Mouse (Mus musculus) midbrain, embryonic 16.5 days (tissue): ENCODE results near the gene Tmem214. TPM values are rescaled to one million over a fixed set of nuclear protein-coding genes. Genes with fewer than 3 reads are reported as not detected.

ENCODE experiments used
- ATAC-seq: fragments of 200-750 bp; cut with Nextera tagmentation; 2 replicates; pipeline ENCODE4 v1.8.0; 2017; ENCODE audit warnings: moderate TSS enrichment
- H3K27ac ChIP-seq: fragments of 300-500 bp; sonication (generic); 2 replicates; pipeline ENCODE4 v1.5.1; 2014; ENCODE audit warnings: mild to moderate bottlenecking, low read length, mixed read lengths
- H3K27me3 ChIP-seq: fragments of 300-500 bp; sonication (generic); 2 replicates; pipeline ENCODE4 v1.6.1; 2014; ENCODE audit warnings: low read depth, low read length, mixed read lengths; ENCODE audit not compliant: control insufficient read depth, insufficient read depth
- H3K36me3 ChIP-seq: fragments of 300-500 bp; sonication (generic); 2 replicates; pipeline ENCODE4 v1.6.1; 2014; ENCODE audit warnings: mild to moderate bottlenecking, low read length, moderate library complexity, mixed read lengths; ENCODE audit not compliant: control insufficient read depth, insufficient read depth
- H3K4me1 ChIP-seq: fragments of 300-500 bp; sonication (generic); 2 replicates; pipeline ENCODE4 v1.6.1; 2014; ENCODE audit warnings: mild to moderate bottlenecking, low read length, mixed read lengths; ENCODE audit not compliant: control insufficient read depth, insufficient read depth
- H3K4me2 ChIP-seq: fragments of 300-500 bp; sonication (generic); 2 replicates; pipeline ENCODE4 v1.6.1; 2014; ENCODE audit warnings: mild to moderate bottlenecking, low read length, mixed read lengths
- H3K4me3 ChIP-seq: fragments of 300-500 bp; sonication (generic); 2 replicates; pipeline ENCODE4 v1.5.1; 2014; ENCODE audit warnings: low read depth, mild to moderate bottlenecking, low read length, moderate library complexity, mixed read lengths
- H3K9ac ChIP-seq: fragments of 300-500 bp; sonication (generic); 2 replicates; pipeline ENCODE4 v1.6.1; 2014; ENCODE audit warnings: low read depth, low read length, mixed read lengths
- H3K9me3 ChIP-seq: fragments of 300-500 bp; sonication (generic); replicated peaks from 2 replicates; pipeline ENCODE4 v1.6.1; 2014; ENCODE audit warnings: mild to moderate bottlenecking, low read length, mixed read lengths; ENCODE audit not compliant: control insufficient read depth, poor library complexity, severe bottlenecking
- WGBS: fragments of 180-500 bp; shearing (Covaris S2); extraction: QIAGEN DNeasy Blood & Tissue Kit; methylation state at CpG from one replicate; pipeline ENCODE4 v1.1.7; 2014; 5-methylcytosine and 5-hydroxymethylcytosine counted together
- polyA plus RNA-seq: library from polyadenylated mRNA; unstranded; fragments of >200 nt; fragmentation: Nextera tagmentation; extraction: Ambion mirVana; gene quantifications from 2 replicates; pipeline ENCODE4 v1.2.1, GENCODE M21; 2015

The Tmem214 gene
- polyA plus RNA-seq, 1 experiment from 2014 or later: 69.7 TPM

- Histone ChIP-seq H3K27me3 (no peaks in the 10 kb centered on the region), H3K36me3 (no peaks in the 10 kb centered on the region), H3K9ac (peak within 1 kb of the TSS; percentile 74), H3K4me2 (peak within 1 kb of the TSS; percentile 97), H3K9me3 (no peaks in the 10 kb centered on the region), H3K4me1 (peaks cover 11% of the 10 kb centered on the region), H3K27ac (peak within 1 kb of the TSS; percentile 67), H3K4me3 (peak within 1 kb of the TSS; percentile 61)
- peak; percentile 65 for ATAC-seq
- 1% methylated on average over 35 of the region's 40 CpGs for WGBS
Observed at GRCm38 (mm10) chr5:30921256-30922033, 53.6 kb downstream of the Tmem214 start, which contains the start of gene Khk. Khk (plus strand) TSS chr5:30921431.

GRCm38 (mm10) chr5:30922581-30923041, 54.8 kb downstream of the Tmem214 start:
- Histone ChIP-seq H3K4me3 (no peak overlapping the region), H3K9ac (0 out of 2 replicates have a peak overlapping the region, but pooled peaks have one; percentile 74), H3K36me3 (no peaks in the 10 kb centered on the region), H3K4me1 (peaks cover 11% of the 10 kb centered on the region), H3K27ac (no peak overlapping the region), H3K4me2 (peak overlapping the region; percentile 97), H3K9me3 (no peaks in the 10 kb centered on the region), H3K27me3 (no peaks in the 10 kb centered on the region)
- 72% methylated on average over 10 of the region's 10 CpGs for WGBS
- no peak for ATAC-seq

GRCm38 (mm10) chr5:30923119-30923518, 55.3 kb downstream of the Tmem214 start:
- no peak overlapping the region for H3K4me3 ChIP-seq
- ATAC-seq: no peak

GRCm38 (mm10) chr5:30924614-30925013, 56.8 kb downstream of the Tmem214 start:
- no peak overlapping the region for H3K9ac ChIP-seq
- ATAC-seq: no peak
- WGBS: 81% methylated on average over 8 of the region's 8 CpGs
- H3K4me3 ChIP-seq: no peak overlapping the region
- H3K9me3 ChIP-seq: no peaks in the 10 kb centered on the region
- H3K4me1 ChIP-seq: peaks cover 11% of the 10 kb centered on the region
- no peak overlapping the region for H3K4me2 ChIP-seq
- no peaks in the 10 kb centered on the region for H3K36me3 ChIP-seq
- no peaks in the 10 kb centered on the region for H3K27me3 ChIP-seq
- no peak overlapping the region for H3K27ac ChIP-seq

More at GRCm38 (mm10) chr5:30923119-30923518, 55.3 kb downstream of the Tmem214 start:
- H3K4me1 ChIP-seq: peaks cover 11% of the 10 kb centered on the region
- H3K36me3 ChIP-seq: no peaks in the 10 kb centered on the region
- no peak overlapping the region for H3K9ac ChIP-seq
- no peaks in the 10 kb centered on the region for H3K9me3 ChIP-seq
- H3K27ac ChIP-seq: no peak overlapping the region
- H3K27me3 ChIP-seq: no peaks in the 10 kb centered on the region
- H3K4me2 ChIP-seq: no peak overlapping the region
- 89% methylated on average over 6 of the region's 6 CpGs for WGBS

GRCm38 (mm10) chr5:30925217-30925616, 57.4 kb downstream of the Tmem214 start:
- no peaks in the 10 kb centered on the region for H3K27me3 ChIP-seq
- H3K9me3 ChIP-seq: no peaks in the 10 kb centered on the region
- 93% methylated on average over 5 of the region's 5 CpGs for WGBS
- no peaks in the 10 kb centered on the region for H3K36me3 ChIP-seq
- H3K9ac ChIP-seq: no peak overlapping the region
- no peak overlapping the region for H3K27ac ChIP-seq
- H3K4me2 ChIP-seq: no peak overlapping the region
- no peak for ATAC-seq
- peaks cover 11% of the 10 kb centered on the region for H3K4me1 ChIP-seq
- H3K4me3 ChIP-seq: no peak overlapping the region

GRCm38 (mm10) chr5:30926073-30926472, 58.3 kb downstream of the Tmem214 start:
- no peak for ATAC-seq
- 82% methylated on average over 2 of the region's 2 CpGs for WGBS
- no peaks in the 10 kb centered on the region for H3K27me3 ChIP-seq

GRCm38 (mm10) chr5:30927945-30928529, 60.2 kb downstream of the Tmem214 start:
- no peaks in the 10 kb centered on the region for H3K27me3 ChIP-seq
- H3K4me2 ChIP-seq: peak overlapping the region; percentile 46; the same call in 1 of the 2 replicates
- H3K4me1 ChIP-seq: no peaks in the 10 kb centered on the region; the same call in 1 of the 2 replicates
- peak; percentile 72 for ATAC-seq
- no peaks in the 10 kb centered on the region for H3K36me3 ChIP-seq
- H3K9me3 ChIP-seq: no peaks in the 10 kb centered on the region
- H3K27ac ChIP-seq: no peak overlapping the region
- no peak overlapping the region for H3K9ac ChIP-seq
- 42% methylated on average over 7 of the region's 7 CpGs for WGBS
- H3K4me3 ChIP-seq: no peak overlapping the region

More at GRCm38 (mm10) chr5:30926073-30926472, 58.3 kb downstream of the Tmem214 start:
- H3K4me2 ChIP-seq: no peak overlapping the region
- H3K27ac ChIP-seq: no peak overlapping the region
- H3K9me3 ChIP-seq: no peaks in the 10 kb centered on the region
- H3K4me3 ChIP-seq: no peak overlapping the region
- no peaks in the 10 kb centered on the region for H3K36me3 ChIP-seq
- H3K9ac ChIP-seq: no peak overlapping the region
- H3K4me1 ChIP-seq: peaks cover 11% of the 10 kb centered on the region
